Mouse (Mus musculus) kidney, postnatal 25 days (tissue): ENCODE data around the gene Prdm16.

Experiments used
- DNase-seq, 2 experiments: peaks; one replicate each; pipeline ENCODE4 v3.0.0; 2021; ENCODE audit warnings: mixed read lengths in 2 of 2

Prdm16 gene

GRCm38 (mm10) chr4:154511767-154512166 lies 124.9 kb downstream of the Prdm16 start:
- DNase-seq = no peak

DNA sequence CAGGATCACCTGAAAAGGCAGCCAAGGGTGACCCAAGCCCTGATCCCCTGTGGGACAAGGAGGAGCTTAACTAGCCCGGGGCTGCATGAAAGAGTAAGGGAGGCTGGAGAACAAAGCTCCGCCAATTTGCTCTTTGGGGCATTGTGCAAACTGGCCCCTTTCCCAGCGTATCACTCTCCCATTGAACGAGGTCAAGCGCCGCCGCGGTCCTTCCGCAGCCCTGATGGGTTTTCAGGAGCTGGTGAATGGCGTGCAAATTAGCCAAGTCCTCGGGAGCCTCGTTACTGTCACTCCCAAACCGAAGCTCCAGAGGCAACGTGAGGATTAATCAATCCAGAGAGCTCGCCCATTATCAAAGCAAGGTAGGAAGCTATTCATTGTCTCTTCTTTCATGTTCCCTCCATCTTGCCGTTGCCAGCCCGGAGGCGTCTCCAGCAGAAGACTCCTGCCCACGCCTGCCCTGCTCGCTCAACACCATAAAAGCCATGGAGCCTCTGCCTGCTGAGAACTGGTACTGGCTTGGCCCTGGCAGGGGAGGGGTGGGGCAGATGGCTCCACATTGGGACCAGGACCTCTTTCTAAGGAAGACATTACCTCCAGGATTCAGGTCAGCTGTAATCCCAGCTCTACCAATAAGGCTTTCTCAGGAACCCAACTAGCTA lies 129.8 kb downstream of the Prdm16 start:
- no peak for DNase-seq

DNA sequence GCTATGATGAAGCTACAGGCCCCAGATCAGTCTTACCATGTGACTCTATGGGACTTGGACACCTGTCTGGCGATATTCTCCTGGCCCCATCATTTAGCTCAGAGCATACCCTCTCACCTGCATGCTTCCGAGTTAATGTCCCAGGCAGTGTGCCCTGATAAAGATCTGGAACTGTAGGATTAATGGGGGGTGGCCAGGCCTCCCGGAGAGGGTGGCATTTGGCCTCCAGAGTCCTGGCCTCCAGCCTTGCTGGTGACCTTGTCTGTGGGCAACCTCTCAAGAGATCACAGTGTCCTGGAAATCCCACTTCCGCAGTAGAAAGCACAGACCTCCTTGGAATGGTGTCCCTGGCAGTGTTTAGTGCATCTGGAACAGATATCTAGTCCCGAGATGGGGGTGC lies 131.4 kb downstream of the Prdm16 start:
- DNase-seq = peak; percentile 35 to 80

DNA sequence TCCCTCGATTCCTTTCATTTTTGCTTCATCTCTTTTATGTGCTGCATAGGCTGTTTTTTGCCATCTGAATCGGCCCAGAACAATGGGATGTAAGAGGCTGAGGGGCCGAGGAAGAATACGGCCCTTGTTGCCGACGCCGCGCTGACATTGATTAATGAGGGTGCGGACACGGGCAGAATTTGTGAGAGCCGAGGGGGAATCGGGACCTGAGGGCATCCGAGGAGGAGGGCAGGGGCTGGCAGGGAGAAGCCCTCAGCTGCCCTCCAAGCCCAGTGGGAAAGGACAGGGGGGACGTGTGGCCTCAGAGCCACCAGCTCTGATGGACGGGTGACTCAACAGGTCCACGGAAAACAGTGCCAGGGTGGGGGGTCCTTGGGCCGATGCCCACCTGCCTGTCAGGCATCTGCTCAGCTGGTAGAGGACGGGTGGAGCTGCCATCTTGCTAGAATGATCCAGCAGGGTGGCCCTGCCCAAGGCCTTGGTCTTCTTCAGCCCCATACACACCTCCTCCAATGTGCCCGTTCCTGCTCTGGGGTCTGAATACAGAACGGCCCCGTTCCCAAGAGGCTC lies 133.3 kb downstream of the Prdm16 start:
- DNase-seq = no peak

GRCm38 (mm10) chr4:154502403-154503000 lies 134.2 kb downstream of the Prdm16 start:
- no peak for DNase-seq

GRCm38 (mm10) chr4:154500695-154501094 lies 136.0 kb downstream of the Prdm16 start:
- no peak for DNase-seq

DNA sequence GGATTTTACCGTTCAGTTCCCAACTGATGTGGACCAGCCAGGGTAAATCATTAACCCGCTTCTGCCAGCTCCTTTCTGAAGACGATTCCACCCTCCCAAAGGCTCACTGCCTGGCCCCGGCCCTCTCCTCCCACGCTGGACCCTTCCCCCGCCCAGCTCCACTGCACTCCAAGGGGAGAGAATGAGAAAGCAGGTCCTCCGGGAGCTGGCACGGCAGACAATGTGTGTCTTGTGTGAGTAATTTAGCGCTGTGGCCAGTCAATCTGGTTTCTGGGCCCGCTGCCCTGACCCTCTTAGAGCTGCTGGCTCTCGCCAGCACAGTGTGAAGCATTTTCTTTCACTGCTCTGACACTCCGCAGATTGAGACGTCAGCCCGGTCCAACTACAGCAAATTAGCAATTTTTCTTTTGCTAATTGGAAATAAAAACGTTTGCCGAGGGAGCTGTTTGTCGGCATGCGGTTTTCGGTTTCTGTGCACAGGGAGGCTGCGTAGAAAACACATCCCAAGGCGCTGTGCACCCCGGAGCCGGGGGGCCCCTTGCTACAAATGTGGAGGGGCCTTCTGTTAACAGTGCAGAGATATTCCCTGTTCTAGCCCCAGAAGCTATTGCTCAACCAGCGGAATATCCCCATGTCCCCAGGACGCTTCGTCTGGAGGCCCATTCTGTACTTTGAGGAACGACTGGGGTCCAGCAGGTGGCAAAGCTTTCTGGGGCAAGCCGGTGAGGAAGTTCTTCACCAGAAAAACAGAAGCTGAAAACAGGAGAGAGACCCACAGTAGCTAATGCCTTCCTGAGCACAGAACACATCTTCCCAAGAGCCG lies 136.8 kb downstream of the Prdm16 start:
- DNase-seq = peak; percentile 82 to 90

DNA sequence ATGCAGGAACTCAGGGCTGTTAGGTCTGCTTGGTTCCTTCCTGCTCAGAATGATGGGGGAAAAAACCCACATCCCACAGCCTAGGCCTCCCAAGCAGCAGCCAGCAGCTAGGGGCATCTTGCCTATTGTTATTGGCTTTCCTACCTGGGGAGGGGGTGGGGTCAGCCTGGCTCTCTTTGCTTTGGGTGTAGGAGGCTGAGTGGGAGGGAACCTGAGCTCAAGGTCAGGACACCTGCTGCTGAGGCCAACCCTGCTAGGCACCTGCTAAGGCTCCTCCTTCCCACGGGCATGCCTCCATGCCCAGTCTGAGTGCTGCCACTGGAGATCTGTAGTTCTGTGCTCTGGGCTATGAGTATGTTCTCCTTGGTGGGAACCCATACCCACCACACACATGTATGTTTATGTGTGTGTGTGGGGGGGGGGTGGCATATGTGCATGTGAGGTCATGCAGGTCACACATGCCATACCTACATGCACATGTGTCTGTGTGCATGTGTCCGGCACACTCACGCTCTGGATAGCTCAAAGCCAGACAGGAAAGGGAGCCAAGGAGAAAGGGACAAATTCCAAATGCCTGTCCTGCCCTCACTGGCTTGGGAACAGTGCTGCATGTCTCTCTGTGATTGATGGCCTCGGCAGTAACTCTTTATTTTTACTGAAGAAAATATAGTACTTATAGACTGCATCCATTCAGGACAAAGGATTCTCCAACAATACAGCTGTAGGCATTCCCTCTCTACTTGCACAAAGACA lies 139.1 kb downstream of the Prdm16 start:
- peak; percentile 41 to 82 for DNase-seq

- DNase-seq = peak; percentile 99
These were observed 139.7 kb downstream of the Prdm16 start for GRCm38 (mm10) chr4:154496991-154497390.

DNA sequence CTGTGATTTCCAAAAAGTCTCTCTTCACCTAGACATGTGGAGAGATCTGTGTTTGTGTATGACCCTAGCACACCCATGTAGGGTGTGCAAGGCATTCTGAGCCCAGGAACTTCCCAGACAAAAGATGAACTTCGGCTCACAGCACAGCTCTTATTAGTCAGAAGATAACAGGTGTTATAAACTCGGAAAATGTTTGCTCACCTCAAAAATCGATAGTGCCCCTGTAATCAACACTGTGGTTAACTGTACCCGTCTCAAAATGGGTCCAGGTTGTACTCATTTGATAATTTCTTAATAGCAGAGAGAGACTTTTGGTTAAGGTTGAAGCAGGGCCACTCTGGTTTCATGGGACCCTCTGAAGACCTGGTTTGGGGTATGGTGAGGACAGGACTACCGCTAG lies 140.2 kb downstream of the Prdm16 start:
- no peak for DNase-seq

- DNase-seq = peak in 1 of 2 experiments; percentile 26
These were observed 142.7 kb downstream of the Prdm16 start for GRCm38 (mm10) chr4:154493996-154494395.

DNA sequence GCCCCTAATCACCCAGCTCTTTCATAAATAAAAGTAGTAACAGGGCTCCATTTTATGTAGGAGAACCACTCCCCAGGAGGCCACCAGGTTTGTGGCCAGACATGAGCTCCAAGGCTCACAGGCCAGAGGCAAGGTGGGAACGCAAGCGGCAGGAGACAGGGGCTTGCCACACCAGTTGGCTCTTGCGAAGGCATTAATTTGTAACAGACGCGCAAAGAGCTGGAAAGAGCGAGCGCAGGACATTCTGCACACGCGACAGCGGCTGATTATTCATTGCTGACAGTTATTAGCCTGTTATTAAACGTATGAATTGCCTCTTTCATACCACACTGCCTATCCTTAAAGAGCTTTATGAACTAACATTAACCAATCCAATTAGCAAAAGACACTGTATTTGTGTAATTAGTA lies 144.0 kb downstream of the Prdm16 start:
- DNase-seq = peak in 1 of 2 experiments; percentile 57

DNA sequence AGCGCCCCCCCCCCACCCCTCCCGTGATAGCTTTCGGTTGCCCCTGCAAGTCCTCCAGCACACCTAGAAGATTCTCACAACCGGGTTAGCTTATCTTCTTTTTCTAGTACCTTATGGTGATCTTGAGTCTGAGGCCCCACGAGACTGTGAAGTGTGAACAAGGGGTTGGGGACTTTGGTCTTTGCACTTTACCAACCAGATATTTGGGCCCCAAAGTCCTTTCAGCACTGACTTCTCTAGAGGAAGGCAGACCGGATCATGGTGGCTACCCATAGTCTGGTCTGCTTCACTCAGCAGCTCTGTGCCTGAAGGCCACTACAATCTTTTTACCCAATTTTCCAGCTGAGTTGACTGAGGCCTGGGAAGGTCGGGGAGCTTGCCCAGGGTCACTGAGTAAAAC lies 144.4 kb downstream of the Prdm16 start:
- no peak for DNase-seq

DNA sequence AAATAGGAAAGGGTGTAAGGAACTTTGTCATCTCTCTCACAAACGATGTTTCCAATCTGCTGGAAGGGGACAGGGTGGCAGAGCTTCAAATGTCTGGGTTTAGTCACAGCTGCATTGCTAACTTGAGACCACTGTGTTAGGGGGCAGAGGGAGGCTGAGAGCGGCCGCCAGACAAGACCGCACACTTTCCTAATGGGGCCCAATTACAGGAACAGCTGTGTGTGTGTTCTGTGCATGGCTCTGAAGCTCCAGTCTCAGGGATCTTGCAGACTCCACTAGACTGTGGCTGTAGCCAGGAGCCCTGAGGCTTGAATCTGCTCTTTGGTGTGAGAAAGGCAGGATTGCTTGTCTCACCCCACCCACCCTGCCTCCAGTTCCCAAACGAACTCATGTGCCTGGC lies 148.6 kb downstream of the Prdm16 start:
- DNase-seq = no peak

DNA sequence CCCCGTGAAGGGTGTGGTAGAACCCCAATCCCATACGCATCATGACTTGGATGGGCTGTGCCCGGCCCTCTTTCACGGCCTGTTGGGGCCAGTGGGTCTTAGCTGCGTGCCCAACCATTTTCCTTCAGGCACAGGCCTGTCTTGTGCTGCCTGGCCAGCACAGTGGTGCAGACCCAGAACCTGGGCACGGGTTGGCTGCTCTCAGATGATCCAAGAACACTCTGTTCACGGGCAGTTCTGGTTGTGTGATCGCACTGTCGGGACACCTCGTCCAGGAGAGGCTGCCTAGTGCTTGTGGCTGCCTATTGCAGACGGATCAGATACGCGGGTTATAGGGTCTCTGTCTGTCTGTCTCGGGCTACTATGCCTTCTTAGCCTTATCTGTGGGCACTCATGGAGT lies 154.0 kb downstream of the Prdm16 start:
- DNase-seq = no peak

DNA sequence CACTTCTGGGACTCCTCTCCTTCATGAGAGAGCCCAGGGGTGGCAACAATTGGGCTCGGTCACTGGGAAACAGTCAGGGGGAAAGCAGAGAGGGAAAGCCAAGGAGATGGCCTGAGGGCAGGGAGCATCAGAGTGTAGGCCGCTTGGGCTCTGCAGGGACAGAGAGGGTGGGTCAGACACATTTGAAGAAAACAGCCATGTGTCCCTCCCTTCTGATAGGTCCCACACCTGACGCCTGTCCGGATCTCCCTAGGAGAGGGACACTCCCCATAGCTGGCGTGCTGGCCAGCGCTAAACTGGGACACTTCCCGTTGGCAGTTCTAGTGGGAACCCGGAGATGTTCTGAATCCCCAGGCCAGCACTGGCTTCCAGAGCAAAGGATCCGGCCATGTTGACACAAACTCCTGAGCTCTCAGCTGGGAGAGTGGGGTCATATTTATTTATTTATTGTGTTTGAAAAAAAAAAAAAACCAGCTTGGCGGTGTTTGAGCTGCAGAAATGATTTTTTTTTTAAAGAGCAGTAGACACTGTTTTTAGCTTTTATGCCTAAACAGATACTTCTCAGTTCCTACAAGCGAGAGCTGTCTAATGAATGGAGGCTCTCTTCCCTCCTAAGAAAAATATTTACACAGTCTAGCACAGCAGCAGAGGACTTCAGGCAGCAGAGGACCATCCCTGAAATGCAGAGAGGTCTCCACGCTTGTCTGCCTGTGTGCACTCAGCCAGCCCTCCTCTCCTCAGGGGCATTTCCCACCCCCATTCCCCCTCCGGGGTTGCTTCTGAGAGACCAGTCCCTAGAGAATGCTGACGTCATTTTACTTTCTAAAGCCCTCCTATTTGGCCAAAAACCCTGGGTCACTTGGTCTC lies 154.7 kb downstream of the Prdm16 start:
- DNase-seq = no peak

DNA sequence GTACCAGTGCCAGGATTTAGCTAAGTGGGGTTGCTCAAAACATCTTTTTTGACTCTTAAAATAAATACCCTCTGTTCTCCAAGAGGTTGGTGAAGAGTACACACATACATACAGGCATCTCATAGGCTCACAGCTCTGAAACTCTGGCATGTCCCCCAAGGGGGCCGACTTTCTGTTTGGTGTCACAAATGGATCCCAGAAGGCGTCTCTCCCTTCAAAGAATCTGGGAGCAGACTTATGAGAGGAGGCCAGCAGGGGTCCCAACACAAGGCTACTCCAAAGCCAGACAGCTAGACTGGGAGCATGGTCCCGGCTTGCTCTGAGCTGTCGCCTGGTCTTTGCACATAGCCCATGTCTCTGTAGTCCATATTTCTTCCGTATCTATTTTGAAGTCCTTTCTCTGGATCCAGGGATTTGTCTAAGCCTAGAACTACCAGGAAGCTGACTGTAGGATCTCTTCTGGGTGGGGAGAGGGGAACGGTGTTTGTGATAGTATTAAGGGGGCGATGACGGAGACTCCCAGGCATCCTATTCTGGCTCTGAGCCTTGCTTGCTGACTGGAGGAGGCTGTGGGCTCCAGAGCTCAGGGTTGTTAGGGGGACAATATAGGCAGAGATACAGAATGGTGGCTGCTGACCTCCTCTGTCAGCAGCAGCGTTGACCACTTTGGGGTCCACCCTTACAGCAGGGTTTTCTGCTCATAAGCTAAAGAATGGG lies 156.0 kb downstream of the Prdm16 start:
- no peak for DNase-seq

GRCm38 (mm10) chr4:154480143-154480542 lies 156.5 kb downstream of the Prdm16 start:
- DNase-seq = peak; percentile 14 to 69

DNA sequence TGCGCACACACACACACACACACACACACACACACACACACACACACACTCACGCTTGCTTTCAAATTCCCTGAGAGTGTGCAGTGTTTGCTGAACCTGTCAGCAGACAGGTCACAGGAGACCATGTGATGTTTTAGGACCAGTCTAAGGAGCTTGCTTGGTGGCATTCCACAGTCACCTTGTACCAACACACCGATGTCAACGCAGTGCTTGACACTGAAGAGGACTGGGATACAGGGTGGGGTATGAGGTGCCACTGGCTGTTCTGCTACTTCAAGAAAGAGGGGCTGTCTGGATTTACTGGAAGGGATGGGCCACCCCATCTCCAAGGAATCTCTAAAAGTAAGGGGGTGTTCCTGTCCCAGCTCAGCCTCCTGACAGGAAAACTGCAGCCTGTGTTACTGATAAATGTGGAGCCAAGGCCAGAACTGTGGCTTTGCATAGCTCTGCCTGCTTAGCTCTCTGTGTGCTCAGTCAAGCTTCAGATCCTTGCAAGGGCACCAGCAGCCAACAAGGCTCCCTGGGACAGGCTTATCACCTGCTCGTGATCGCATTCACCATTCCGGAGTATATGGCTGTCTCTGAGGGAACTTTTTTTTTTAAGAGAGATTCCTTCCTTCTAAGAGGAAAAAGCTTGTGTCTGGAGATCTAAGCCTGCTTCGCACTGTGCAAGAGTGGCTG lies 157.6 kb downstream of the Prdm16 start:
- DNase-seq = peak; percentile 35 to 66

DNA sequence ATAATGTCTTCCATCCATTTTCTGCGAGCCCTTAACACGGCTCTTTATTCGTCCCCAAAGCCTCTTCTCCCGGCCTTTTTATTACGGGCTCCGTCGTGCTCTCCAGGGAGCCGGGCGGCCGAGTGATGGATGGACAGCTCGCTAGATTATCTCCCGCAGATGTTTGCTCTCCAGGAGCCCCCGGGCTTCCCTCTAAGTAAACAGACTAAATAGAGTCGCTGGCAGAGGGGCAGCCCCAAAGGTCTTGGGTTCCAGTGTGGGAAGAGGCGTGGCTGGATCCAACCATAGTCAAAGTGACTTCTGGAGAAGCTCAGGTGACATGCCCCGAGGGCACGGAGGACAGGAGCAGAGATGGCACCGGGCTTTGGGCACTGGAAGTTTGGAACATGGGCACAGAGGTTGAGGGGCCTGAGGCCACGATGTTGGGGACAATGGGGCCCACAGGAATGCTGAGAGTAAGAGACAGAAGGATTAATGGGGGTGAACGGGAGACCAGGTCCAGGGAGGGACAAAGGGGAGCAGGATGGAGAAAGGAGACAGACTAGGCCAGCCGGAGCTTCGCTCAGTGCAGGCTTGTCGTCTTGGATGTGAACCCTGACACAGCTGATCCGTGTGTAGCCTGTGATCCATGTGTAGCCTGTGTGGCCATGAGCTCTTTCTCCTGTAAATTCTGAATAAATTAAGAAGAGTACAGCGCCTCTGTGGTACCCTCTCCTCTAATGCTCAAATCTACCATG lies 162.9 kb downstream of the Prdm16 start:
- no peak for DNase-seq
